7 mouse cellular contexts compared by ENCODE assay signal in genomic region chr11:55428186-55429012, GRCm38 (mm10). TPM values are rescaled to one million over a fixed set of nuclear protein-coding genes. Genes with fewer than 3 reads are reported as not detected.
DNase-seq lines count a peak whose midpoint lies in the region; ATAC-seq and TF ChIP-seq lines count a peak whose summit lies in the region.

No protein-coding gene starts in this region.

- 19% methylated on average over 16 of the region's 16 CpGs for WGBS in lung, embryonic 16.5 days
- WGBS in small intestine, adult 2 months: 16% methylated on average over 16 of the region's 16 CpGs

- no peak overlapping the region for H3K4me3 ChIP-seq in lung, embryonic 16.5 days (ENCODE audit: low read length)
- H3K4me3 ChIP-seq in small intestine, adult 2 months (ENCODE audit: low read depth, low read length): no peak overlapping the region

- no peaks in the 10 kb centered on the region for H3K9me3 ChIP-seq in lung, embryonic 16.5 days (ENCODE audit: control insufficient read depth, low read length)

- peaks cover 35% of the 10 kb centered on the region for H3K4me1 ChIP-seq in lung, embryonic 16.5 days (replicated peaks; ENCODE audit: control insufficient read depth, insufficient read depth, low read length)
- H3K4me1 ChIP-seq in small intestine, adult 2 months (ENCODE audit: control insufficient read depth, insufficient read depth, insufficient read length, low read length): peaks cover 3% of the 10 kb centered on the region; the same call in 1 of the 2 replicates

- ATAC-seq in lung, embryonic 16.5 days (ENCODE audit: low read depth): peak; percentile 96
- ATAC-seq in CD4-positive, CD25-positive, alpha-beta regulatory T cell, adult 4 months: no peak

- peak; percentile 97 for DNase-seq in adrenal gland, postnatal 14 days
- peak; percentile 79 for DNase-seq in embryo, embryonic 9.5 days (ENCODE audit: extremely low spot score)
- DNase-seq in heart, adult 8-10 months (ENCODE audit: low spot score): peak; percentile 88
- DNase-seq in kidney, adult 8-10 months: peak; percentile 81

- no peak; the same call in 1 of the 2 replicates for TF ChIP-seq POLR2A in small intestine, adult 2 months (IDR thresholded peaks at IDR 0.05; ENCODE audit: low read depth, low read length)

- peak overlapping the region; percentile 53 for H3K9ac ChIP-seq in lung, embryonic 16.5 days (ENCODE audit: low read length)

- H3K36me3 ChIP-seq in lung, embryonic 16.5 days (ENCODE audit: control insufficient read depth, insufficient read depth, low read length): no peaks in the 10 kb centered on the region
- no peaks in the 10 kb centered on the region for H3K36me3 ChIP-seq in small intestine, adult 2 months (ENCODE audit: control insufficient read depth, insufficient read depth, low read length)

- TF ChIP-seq CTCF in small intestine, adult 2 months (IDR thresholded peaks at IDR 0.05; ENCODE audit: extremely low read depth, insufficient read length, insufficient replicate concordance, low read depth, low read length): no peak

- H3K4me2 ChIP-seq in lung, embryonic 16.5 days (ENCODE audit: low read depth, low read length): 0 out of 2 replicates have a peak overlapping the region, but pooled peaks have one; percentile 5

- H3K27ac ChIP-seq in lung, embryonic 16.5 days (ENCODE audit: low read length): peak overlapping the region; percentile 94
- H3K27ac ChIP-seq in small intestine, adult 2 months (ENCODE audit: insufficient read depth, low read depth, low read length): peak overlapping the region; percentile 83

- H3K27me3 ChIP-seq in lung, embryonic 16.5 days (ENCODE audit: control insufficient read depth, insufficient read depth, low read depth, low read length): no peaks in the 10 kb centered on the region
- H3K27me3 ChIP-seq in small intestine, adult 2 months (ENCODE audit: control insufficient read depth, insufficient read depth, low read length): no peaks in the 10 kb centered on the region

RNA-seq across cellular contexts. Expression of gene Sparc, which starts 5.4 kb away (rescaled TPM):
- total RNA-seq in adrenal gland, postnatal 14 days (2021): 2,357 and 2,456 TPM in 2 replicates
- total RNA-seq in heart, adult 8-10 months (2022): 100 to 1,000 TPM; 202 to 357 (median 299) TPM
- 2,256 and 2,274 TPM in 2 replicates for polyA plus RNA-seq in lung, embryonic 16.5 days (2015; fragmentation: Nextera tagmentation; extraction: Ambion mirVana)
- polyA plus RNA-seq in small intestine, adult 2 months (2012; rRNA removed): 278 and 350 TPM in 2 replicates
- polyA plus RNA-seq in CD4-positive, CD25-positive, alpha-beta regulatory T cell, adult 4 months (2017; shearing (Covaris generic)): under 1 TPM in 1 of 2 experiments, not detected in 1; 0.28 TPM

RNA-seq across cellular contexts. Expression of gene Atox1, which starts 32.6 kb away (rescaled TPM):
- 255 and 290 TPM in 2 replicates for total RNA-seq in adrenal gland, postnatal 14 days (2021)
- 100 to 1,000 TPM in 3 of 4 experiments, 10 to 100 TPM in 1; 94.6 to 115 (median 104) TPM for total RNA-seq in heart, adult 8-10 months (2022)
- polyA plus RNA-seq in lung, embryonic 16.5 days (2015; fragmentation: Nextera tagmentation; extraction: Ambion mirVana): 581 and 600 TPM in 2 replicates
- 318 and 485 TPM in 2 replicates for polyA plus RNA-seq in small intestine, adult 2 months (2012; rRNA removed)
- 100 to 1,000 TPM; 157 to 199 TPM for polyA plus RNA-seq in CD4-positive, CD25-positive, alpha-beta regulatory T cell, adult 4 months (2017; shearing (Covaris generic))

RNA-seq across cellular contexts. Expression of gene G3bp1, which starts 41.1 kb away (rescaled TPM):
- 61.8 and 61.9 TPM in 2 replicates for total RNA-seq in adrenal gland, postnatal 14 days (2021)
- total RNA-seq in heart, adult 8-10 months (2022): 10 to 100 TPM; 39.4 to 45.2 (median 42.4) TPM
- polyA plus RNA-seq in lung, embryonic 16.5 days (2015; fragmentation: Nextera tagmentation; extraction: Ambion mirVana): 141 and 152 TPM in 2 replicates
- polyA plus RNA-seq in small intestine, adult 2 months (2012; rRNA removed): 5.9 and 10.4 TPM in 2 replicates
- 10 to 100 TPM; 61.1 to 74.7 TPM for polyA plus RNA-seq in CD4-positive, CD25-positive, alpha-beta regulatory T cell, adult 4 months (2017; shearing (Covaris generic))

Comparison
In these comparisons a context has a peak if more than half of its experiments do, and no peak if none do; other contexts are left out.
1. RNA of gene Sparc, which starts 5.4 kb away (polyA plus RNA-seq): 2,256 to 2,274 TPM in lung, embryonic 16.5 days and 278 to 350 TPM in small intestine, adult 2 months; 0.28 TPM in CD4-positive, CD25-positive, alpha-beta regulatory T cell, adult 4 months; every median in the first group is over 100 times any median in the second.
2. Peak in every context shown above with its lines, with median percentiles within 50 percentile points of each other: DNase-seq.